11 mouse cellular contexts compared by ENCODE assay signal in genomic region chr5:148690823-148691197, GRCm38 (mm10).
DNase-seq lines count a peak whose midpoint lies in the region; ATAC-seq and TF ChIP-seq lines count a peak whose summit lies in the region.
"Had no signal": no experiment of that assay in that cellular context is flagged by ENCODE, and none has a peak within 500 bp of the region (broad histone marks: within the 10 kb centered on the region; RNA-seq: fewer than 3 reads in every experiment).

No protein-coding gene starts in this region.

- peaks cover 31% of the 10 kb centered on the region for H3K4me1 ChIP-seq in limb, embryonic 15.5 days
- H3K4me1 ChIP-seq in stomach, postnatal 0 days (replicated peaks; ENCODE audit: control insufficient read depth, insufficient read depth), result no peaks in the 10 kb centered on the region
- H3K4me1 ChIP-seq: megakaryocyte, embryonic 14.5 days had no signal

- H3K4me2 ChIP-seq in limb, embryonic 15.5 days, result no peak overlapping the region
- no peak overlapping the region for H3K4me2 ChIP-seq in stomach, postnatal 0 days (replicated peaks; ENCODE audit: low read depth)
- H3K4me2 ChIP-seq: neural tube, embryonic 13.5 days had no signal

- intact Hi-C loops in left cerebral cortex, postnatal 14 days (cut with DNase I), result no loop called here

- 53% methylated on average over 8 of the region's 8 CpGs for WGBS in limb, embryonic 15.5 days
- WGBS in stomach, postnatal 0 days, result 54% methylated on average over 8 of the region's 8 CpGs

- H3K27ac ChIP-seq in limb, embryonic 15.5 days, result 0 out of 2 replicates have a peak overlapping the region, but pooled peaks have one; percentile 17
- no peak overlapping the region for H3K27ac ChIP-seq in stomach, postnatal 0 days (replicated peaks)
- H3K27ac ChIP-seq: neural tube, embryonic 13.5 days had no signal

- H3K9me3 ChIP-seq in limb, embryonic 15.5 days, result no peaks in the 10 kb centered on the region
- no peaks in the 10 kb centered on the region for H3K9me3 ChIP-seq in stomach, postnatal 0 days (ENCODE audit: control insufficient read depth, low read length)

- H3K4me3 ChIP-seq in limb, embryonic 15.5 days, result no peak overlapping the region
- H3K4me3 ChIP-seq in stomach, postnatal 0 days (ENCODE audit: low read depth, low read length), result no peak overlapping the region
- H3K4me3 ChIP-seq: megakaryocyte, embryonic 14.5 days; neural tube, embryonic 13.5 days had no signal

- no peak overlapping the region for H3K9ac ChIP-seq in limb, embryonic 15.5 days
- H3K9ac ChIP-seq in stomach, postnatal 0 days (ENCODE audit: low read length), result no peak overlapping the region
- H3K9ac ChIP-seq: neural tube, embryonic 13.5 days had no signal

- no peak for TF ChIP-seq EP300 in stomach, postnatal 0 days (optimal IDR thresholded peaks at IDR 0.05)

- no peak for TF ChIP-seq CTCF in stomach, postnatal 0 days (IDR thresholded peaks at IDR 0.05; ENCODE audit: low read depth)

- no peaks in the 10 kb centered on the region for H3K36me3 ChIP-seq in limb, embryonic 15.5 days
- H3K36me3 ChIP-seq in stomach, postnatal 0 days (ENCODE audit: control insufficient read depth, insufficient read depth, low read length), result no peaks in the 10 kb centered on the region
- H3K36me3 ChIP-seq: neural tube, embryonic 13.5 days had no signal

- peak; percentile 34 to 63 for DNase-seq in cerebellum, postnatal 4 days (ENCODE audit: low spot score in 2 of 2)
- no peak for DNase-seq in cerebellum, adult 9-10 months
- DNase-seq in left cerebral cortex, postnatal 14 days (ENCODE audit: low spot score in 2 of 2), result peak; percentile 40 to 63
- DNase-seq in left cerebral cortex, adult 11 months (ENCODE audit: low spot score), result no peak
- peak; percentile 26 for DNase-seq in brain, adult 2 months (ENCODE audit: low read depth, low spot score)
- DNase-seq in stomach, postnatal 0 days (ENCODE audit: low spot score), result no peak
- DNase-seq in thymus, postnatal 14 days, result no peak
- DNase-seq: thymus, adult 18-20 months had no signal

- no peaks in the 10 kb centered on the region for H3K27me3 ChIP-seq in limb, embryonic 15.5 days
- no peaks in the 10 kb centered on the region for H3K27me3 ChIP-seq in stomach, postnatal 0 days (ENCODE audit: control insufficient read depth, insufficient read depth, low read length)
- H3K27me3 ChIP-seq: megakaryocyte, embryonic 14.5 days; neural tube, embryonic 13.5 days had no signal

- ATAC-seq in limb, embryonic 15.5 days (ENCODE audit: insufficient number of reproducible peaks, low FRiP score, low TSS enrichment, low read depth), result no peak
- no peak for ATAC-seq in stomach, postnatal 0 days (ENCODE audit: low FRiP score, low TSS enrichment)

Comparison
In these comparisons a context has a peak if more than half of its experiments do, and no peak if none do; other contexts are left out.
1. DNase-seq: peak in cerebellum, postnatal 4 days (2 of 2), left cerebral cortex, postnatal 14 days (2 of 2) and brain, adult 2 months (single experiment); none in cerebellum, adult 9-10 months (single experiment), left cerebral cortex, adult 11 months (single experiment), stomach, postnatal 0 days (single experiment) and thymus, postnatal 14 days (single experiment).